8 mouse cellular contexts compared by ENCODE assay signal in genomic region chr9:78700691-78701090, GRCm38 (mm10).
DNase-seq lines count a peak whose midpoint lies in the region; ATAC-seq lines count a peak whose summit lies in the region.

No protein-coding gene starts in this region.

- peak; percentile 85 for DNase-seq in forebrain, embryonic 11.5 days (ENCODE audit: low spot score)
- DNase-seq in CD4-positive helper T cell, adult 2 months (ENCODE audit: low read depth, low spot score) = peak; percentile 45
- peak; percentile 54 for DNase-seq in brain, adult 2 months (ENCODE audit: low read depth, low spot score)
- peak; percentile 6 to 59 for DNase-seq in frontal cortex, postnatal 14 days (ENCODE audit: low spot score in 2 of 2)
- peak; percentile 15 for DNase-seq in layer of hippocampus, adult 9-11 months
- peak; percentile 42 to 71 for DNase-seq in lung, postnatal 4 days
- peak; percentile 64 for DNase-seq in splenic B cell, adult 2 months (ENCODE audit: low read depth, low spot score)

- no peak overlapping the region for H3K27ac ChIP-seq in forebrain, embryonic 11.5 days (ENCODE audit: low read depth, low read length)
- no peak overlapping the region for H3K27ac ChIP-seq in forebrain, embryonic 12.5 days

- no peaks in the 10 kb centered on the region for H3K9me3 ChIP-seq in forebrain, embryonic 11.5 days (ENCODE audit: control insufficient read depth, low read length)
- 0 out of 2 replicates have a peak, but pooled peaks cover under 1% of the 10 kb centered on the region for H3K9me3 ChIP-seq in forebrain, embryonic 12.5 days

- no peaks in the 10 kb centered on the region for H3K36me3 ChIP-seq in forebrain, embryonic 11.5 days (ENCODE audit: control insufficient read depth, insufficient read depth, low read length)
- H3K36me3 ChIP-seq in forebrain, embryonic 12.5 days (replicated peaks) = no peaks in the 10 kb centered on the region
- no peaks in the 10 kb centered on the region for H3K36me3 ChIP-seq in splenic B cell, adult 2 months (ENCODE audit: control insufficient read depth, insufficient read depth, low read length, poor library complexity, severe bottlenecking)

- no peak overlapping the region for H3K9ac ChIP-seq in forebrain, embryonic 11.5 days (ENCODE audit: low read length)
- H3K9ac ChIP-seq in forebrain, embryonic 12.5 days = no peak overlapping the region

- H3K27me3 ChIP-seq in forebrain, embryonic 11.5 days (ENCODE audit: control insufficient read depth, insufficient read depth, low read length) = no peaks in the 10 kb centered on the region
- H3K27me3 ChIP-seq in forebrain, embryonic 12.5 days = no peaks in the 10 kb centered on the region
- no peaks in the 10 kb centered on the region for H3K27me3 ChIP-seq in splenic B cell, adult 2 months (ENCODE audit: control insufficient read depth, insufficient read depth, low read length, poor library complexity, severe bottlenecking)

- no peaks in the 10 kb centered on the region for H3K4me1 ChIP-seq in forebrain, embryonic 11.5 days (replicated peaks; ENCODE audit: control insufficient read depth, insufficient read depth, low read length)
- H3K4me1 ChIP-seq in forebrain, embryonic 12.5 days = no peaks in the 10 kb centered on the region

- ATAC-seq in forebrain, embryonic 11.5 days (replicated peaks; ENCODE audit: low FRiP score) = no peak
- no peak for ATAC-seq in forebrain, embryonic 12.5 days (ENCODE audit: low FRiP score)

- H3K4me3 ChIP-seq in forebrain, embryonic 11.5 days (ENCODE audit: low read depth, low read length) = no peak overlapping the region
- no peak overlapping the region for H3K4me3 ChIP-seq in forebrain, embryonic 12.5 days (replicated peaks)

- no peak overlapping the region for H3K4me2 ChIP-seq in forebrain, embryonic 11.5 days (ENCODE audit: low read depth, low read length, severe bottlenecking)
- H3K4me2 ChIP-seq in forebrain, embryonic 12.5 days = no peak overlapping the region

- 0% methylated on average over 1 of the region's 1 CpGs for WGBS in forebrain, embryonic 11.5 days
- 0% methylated on average over 1 of the region's 1 CpGs for WGBS in forebrain, embryonic 12.5 days

Comparison
In these comparisons a context has a peak if more than half of its experiments do, and no peak if none do; other contexts are left out.
1. DNase-seq: peak in every context shown above with its lines; median percentile 85 in forebrain, embryonic 11.5 days; 64 in splenic B cell, adult 2 months; 56 in lung, postnatal 4 days; 54 in brain, adult 2 months; 45 in CD4-positive helper T cell, adult 2 months; 32 in frontal cortex, postnatal 14 days; 15 in layer of hippocampus, adult 9-11 months.